Comparison of ENCODE assay signal across 18 mouse cellular contexts in the genomic region with DNA sequence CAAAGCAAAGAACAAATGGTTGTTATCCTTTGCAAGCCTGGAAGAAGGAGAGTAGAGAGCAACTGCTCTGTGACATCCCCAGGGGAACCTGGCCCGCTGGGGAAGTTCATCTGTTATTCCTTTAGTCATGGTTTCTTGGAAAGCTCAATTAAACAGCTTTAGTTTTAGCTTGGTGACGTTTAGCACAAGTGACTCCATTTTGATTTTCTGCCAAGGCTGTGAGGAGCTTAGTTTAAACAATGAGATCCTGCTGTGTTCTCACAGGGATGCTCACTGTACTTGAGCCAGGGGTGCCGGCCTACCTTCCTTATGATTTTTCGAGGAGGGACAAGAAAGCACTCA.
DNase-seq lines count a peak whose midpoint lies in the region; ATAC-seq and TF ChIP-seq lines count a peak whose summit lies in the region.
"Had no signal": no experiment of that assay in that cellular context is flagged by ENCODE, and none has a peak within 500 bp of the region (broad histone marks: within the 10 kb centered on the region; RNA-seq: fewer than 3 reads in every experiment).

No protein-coding gene starts in this region.

- H3K4me2 ChIP-seq in lung, embryonic 14.5 days = no peak overlapping the region
- H3K4me2 ChIP-seq: embryonic facial prominence, embryonic 12.5 days; liver, embryonic 11.5 days; lung, embryonic 15.5 days had no signal

- no peak for DNase-seq in frontal cortex, postnatal 14 days (ENCODE audit: low spot score in 2 of 2)
- peak; percentile 78 for DNase-seq in lung, embryonic 14.5 days
- no peak for DNase-seq in lung, postnatal 25 days (ENCODE audit: low spot score)
- DNase-seq in ES-E14 (ENCODE audit: low read depth, low spot score) = no peak
- peak; percentile 64 for DNase-seq in brain, embryonic 14.5 days (ENCODE audit: low read depth)
- no peak for DNase-seq in retina, embryonic 14.5 days (ENCODE audit: low spot score)
- DNase-seq: adrenal gland, adult 2 months; B cell, adult 2 months; cerebellum, adult 11-12 months; heart, postnatal 14 days; kidney, adult 8-10 months; kidney, postnatal 36 days had no signal

- 43% methylated on average over 4 of the region's 4 CpGs for WGBS in lung, embryonic 14.5 days

- H3K27ac ChIP-seq in lung, embryonic 14.5 days (ENCODE audit: low read depth) = no peak overlapping the region
- H3K27ac ChIP-seq in ES-E14 (ENCODE audit: insufficient read depth, low read depth, low read length, poor library complexity, severe bottlenecking) = peak overlapping the region; percentile 99
- H3K27ac ChIP-seq: embryonic facial prominence, embryonic 12.5 days; heart, embryonic 10.5 days; lung, embryonic 15.5 days had no signal

- peaks cover 9% of the 10 kb centered on the region for H3K4me1 ChIP-seq in lung, embryonic 14.5 days (ENCODE audit: insufficient read depth)
- peaks cover 22 to 38% of the 10 kb centered on the region in 2 experiments for H3K4me1 ChIP-seq in ES-E14 (ENCODE audit: control insufficient read depth in 2 of 2, insufficient read depth in 2 of 2, low read length in 2 of 2, poor library complexity in 1 of 2)

- no peaks in the 10 kb centered on the region for H3K9me3 ChIP-seq in lung, embryonic 14.5 days (ENCODE audit: low read depth, low read length)
- no peaks in the 10 kb centered on the region for H3K9me3 ChIP-seq in ES-E14 (ENCODE audit: control insufficient read depth, insufficient read depth, low read depth, low read length)
- H3K9me3 ChIP-seq: embryonic facial prominence, embryonic 12.5 days; heart, embryonic 10.5 days; lung, embryonic 15.5 days; megakaryocyte, embryonic 14.5 days had no signal

- no peak overlapping the region for H3K9ac ChIP-seq in lung, embryonic 14.5 days
- H3K9ac ChIP-seq in ES-E14 (ENCODE audit: insufficient read depth, low read depth, low read length, poor library complexity, severe bottlenecking) = peak overlapping the region; percentile 52; the same call in 1 of the 2 replicates
- H3K9ac ChIP-seq: embryonic facial prominence, embryonic 12.5 days; lung, embryonic 15.5 days had no signal

- 0 out of 2 replicates have a peak, but pooled peaks have one; percentile 31 for ATAC-seq in frontal cortex, adult (ENCODE audit: low TSS enrichment)
- ATAC-seq in lung, embryonic 14.5 days (ENCODE audit: insufficient read depth) = no peak

- no peak for TF ChIP-seq POLR2A in brain, embryonic 14.5 days (IDR thresholded peaks at IDR 0.05; ENCODE audit: borderline replicate concordance, extremely low read depth, insufficient read depth, insufficient read length, poor library complexity, severe bottlenecking)

- no peaks in the 10 kb centered on the region for H3K27me3 ChIP-seq in lung, embryonic 14.5 days (ENCODE audit: insufficient read depth, low read length)
- H3K27me3 ChIP-seq: embryonic facial prominence, embryonic 12.5 days; lung, embryonic 15.5 days had no signal

- no peaks in the 10 kb centered on the region for H3K36me3 ChIP-seq in lung, embryonic 14.5 days (ENCODE audit: insufficient read depth)
- no peaks in the 10 kb centered on the region for H3K36me3 ChIP-seq in ES-E14 (ENCODE audit: control insufficient read depth, insufficient read depth, low read length, poor library complexity, severe bottlenecking)
- H3K36me3 ChIP-seq: embryonic facial prominence, embryonic 12.5 days; heart, embryonic 10.5 days; lung, embryonic 15.5 days had no signal

- no peak overlapping the region for H3K4me3 ChIP-seq in lung, embryonic 14.5 days (ENCODE audit: low read depth, low read length)
- H3K4me3 ChIP-seq in ES-E14 (ENCODE audit: insufficient read depth in 1 of 2, low read depth in 1 of 2, low read length in 2 of 2, poor library complexity in 1 of 2, severe bottlenecking in 1 of 2) = no peak overlapping the region
- H3K4me3 ChIP-seq: embryonic facial prominence, embryonic 12.5 days; heart, embryonic 10.5 days; lung, embryonic 15.5 days; megakaryocyte, embryonic 14.5 days had no signal

- no peak for TF ChIP-seq CTCF in lung, embryonic 14.5 days (IDR thresholded peaks at IDR 0.05; ENCODE audit: low read depth)
- no peak for TF ChIP-seq CTCF in brain, embryonic 14.5 days (IDR thresholded peaks at IDR 0.05; ENCODE audit: borderline replicate concordance, extremely low read depth, insufficient read depth, insufficient read length)

- in situ Hi-C loops in ES-E14 (cut with MboI; ENCODE audit: low sequenced_read_pairs in 2 of 2, unreplicated experiment in 2 of 2) = no loop called here

TF ChIP-seq in ES-E14, 5 proteins besides CTCF, POLR2A, EP300 and RAD21:
- TF ChIP-seq ZNF384 (IDR thresholded peaks at IDR 0.05; ENCODE audit: low read depth, low read length) (no peak), ZC3H11A (IDR thresholded peaks at IDR 0.05; ENCODE audit: borderline replicate concordance, low read depth, low read length) (no peak), CHD2 (IDR thresholded peaks at IDR 0.05; ENCODE audit: low read depth, low read length) (no peak), MAFK (IDR thresholded peaks at IDR 0.05; ENCODE audit: insufficient read depth, low read depth, low read length) (no peak), HCFC1 (IDR thresholded peaks at IDR 0.05; ENCODE audit: borderline replicate concordance, insufficient read depth, low read length) (no peak)

Comparison
In these comparisons a context has a peak if more than half of its experiments do, and no peak if none do; other contexts are left out.
1. DNase-seq: peak in lung, embryonic 14.5 days (single experiment) and brain, embryonic 14.5 days (single experiment); none in frontal cortex, postnatal 14 days (0 of 2), lung, postnatal 25 days (single experiment), ES-E14 (single experiment) and retina, embryonic 14.5 days (single experiment).